Mouse (Mus musculus): Measurements from ENCODE around the gene Prdm10. TPM values are rescaled to one million over a fixed set of nuclear protein-coding genes. Genes with fewer than 3 reads are reported as not detected.

Prdm10 gene
- 7.7 and 8.6 TPM in 2 replicates for polyA plus RNA-seq (2015; fragmentation: Nextera tagmentation; extraction: Ambion mirVana)

DNA sequence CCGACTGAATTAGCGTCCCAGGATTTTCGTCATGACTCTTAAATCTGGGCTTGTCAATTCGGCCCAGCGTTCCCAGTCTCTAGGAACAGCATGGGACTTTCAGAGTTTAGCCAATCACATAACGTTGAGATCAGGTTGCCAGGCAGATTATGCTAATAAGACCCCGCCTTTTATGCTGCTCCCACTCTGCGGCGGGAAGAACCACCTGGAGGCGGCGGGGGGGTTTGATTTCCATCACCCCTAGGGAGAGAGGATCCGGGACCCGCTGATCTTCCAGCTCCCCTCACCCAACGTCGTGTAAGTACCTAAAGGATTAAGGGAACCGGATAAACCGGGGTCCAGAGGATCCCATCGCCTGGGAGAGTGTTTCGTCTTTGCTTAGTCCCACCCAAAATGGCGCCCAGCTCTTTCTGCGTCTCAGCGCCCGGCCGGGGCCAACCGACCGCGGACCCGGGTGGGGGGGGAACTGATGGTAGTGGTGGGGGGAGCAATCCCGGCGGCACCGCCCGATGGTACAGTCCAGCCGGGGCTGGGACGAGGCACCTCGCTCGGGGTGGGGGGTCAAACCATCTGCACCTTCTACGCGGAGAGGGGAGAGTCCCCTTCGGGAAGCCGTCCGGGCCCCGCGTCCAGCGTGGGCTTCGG, at the start of gene Prdm10:
Gene Prdm10, plus strand, starts transcription at position 173 of the 645 bp plus-strand sequence.
- H3K27me3 ChIP-seq = no peaks in the 10 kb centered on the region
- H3K4me3 ChIP-seq = peak within 1 kb of the TSS; percentile 84
- ATAC-seq (ENCODE audit: low FRiP score, low read depth) = peak; percentile 95
- peak within 1 kb of the TSS; percentile 100 for H3K27ac ChIP-seq (replicated peaks)
- peak within 1 kb of the TSS; percentile 84 for H3K4me2 ChIP-seq
- H3K9ac ChIP-seq = peak within 1 kb of the TSS; percentile 98
- 0% methylated on average over 44 of the region's 45 CpGs for WGBS
- H3K9me3 ChIP-seq = no peaks in the 10 kb centered on the region
- H3K4me1 ChIP-seq (replicated peaks) = peaks cover 23% of the 10 kb centered on the region
- no peaks in the 10 kb centered on the region for H3K36me3 ChIP-seq

- 60% methylated on average over 4 of the region's 4 CpGs for WGBS
- Histone ChIP-seq H3K4me1 (replicated peaks) (peaks cover 15% of the 10 kb centered on the region; the same call in 1 of the 2 replicates), H3K36me3 (no peaks in the 10 kb centered on the region), H3K27ac (replicated peaks) (no peak overlapping the region), H3K9ac (no peak overlapping the region), H3K9me3 (no peaks in the 10 kb centered on the region), H3K4me3 (no peak overlapping the region), H3K4me2 (no peak overlapping the region), H3K27me3 (no peaks in the 10 kb centered on the region)
- no peak for ATAC-seq (ENCODE audit: low FRiP score, low read depth)
Measured at GRCm38 (mm10) chr9:31235030-31235429, 45.3 kb upstream of the Prdm10 start.

- H3K27ac ChIP-seq (replicated peaks) = no peak overlapping the region
- no peak overlapping the region for H3K4me2 ChIP-seq
- no peak for ATAC-seq (ENCODE audit: low FRiP score, low read depth)
- WGBS = 83% methylated on average over 9 of the region's 9 CpGs
- H3K36me3 ChIP-seq = no peaks in the 10 kb centered on the region
- H3K4me1 ChIP-seq (replicated peaks) = peaks cover 15% of the 10 kb centered on the region; the same call in 1 of the 2 replicates
- no peaks in the 10 kb centered on the region for H3K27me3 ChIP-seq
- H3K9me3 ChIP-seq = no peaks in the 10 kb centered on the region
- no peak overlapping the region for H3K4me3 ChIP-seq
- no peak overlapping the region for H3K9ac ChIP-seq
Measured at GRCm38 (mm10) chr9:31235489-31235888, 44.8 kb upstream of the Prdm10 start.

- H3K4me2 ChIP-seq = no peak overlapping the region
- no peaks in the 10 kb centered on the region for H3K9me3 ChIP-seq
- H3K27me3 ChIP-seq = no peaks in the 10 kb centered on the region
- no peak for ATAC-seq (ENCODE audit: low FRiP score, low read depth)
- no peak overlapping the region for H3K9ac ChIP-seq
- H3K27ac ChIP-seq (replicated peaks) = no peak overlapping the region
- WGBS = 79% methylated on average over 5 of the region's 5 CpGs
- no peak overlapping the region for H3K4me3 ChIP-seq
- peaks cover 15% of the 10 kb centered on the region; the same call in 1 of the 2 replicates for H3K4me1 ChIP-seq (replicated peaks)
- H3K36me3 ChIP-seq = no peaks in the 10 kb centered on the region
Measured at GRCm38 (mm10) chr9:31236079-31236478, 44.3 kb upstream of the Prdm10 start.

- no peaks in the 10 kb centered on the region for H3K36me3 ChIP-seq
- 82% methylated on average over 2 of the region's 2 CpGs for WGBS
Measured at GRCm38 (mm10) chr9:31238526-31238925, 41.8 kb upstream of the Prdm10 start.

DNA sequence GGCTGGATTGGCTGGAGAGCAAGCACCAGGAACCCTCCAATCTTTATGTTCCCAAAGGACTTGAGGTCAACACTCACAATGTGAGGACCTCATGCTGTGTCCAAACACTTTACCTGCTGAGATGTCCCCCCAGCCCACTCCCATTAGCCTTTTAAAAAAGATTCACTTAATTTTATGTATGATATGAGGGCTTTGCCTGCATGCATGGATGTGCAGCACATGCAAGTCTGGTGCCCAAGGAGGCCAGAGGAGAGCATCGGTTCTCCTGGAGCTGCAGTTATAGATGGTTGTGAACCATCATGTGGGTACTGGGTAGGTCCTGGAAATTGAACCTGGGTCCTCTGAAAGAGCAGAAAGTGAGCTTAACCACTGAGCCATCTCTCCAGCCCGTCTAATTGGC, 40.8 kb upstream of the Prdm10 start:
- no peak overlapping the region for H3K27ac ChIP-seq (replicated peaks)
- H3K36me3 ChIP-seq = no peaks in the 10 kb centered on the region
- WGBS = 90% methylated on average over 2 of the region's 2 CpGs
- 0 out of 2 replicates have a peak, but pooled peaks cover 5% of the 10 kb centered on the region for H3K4me1 ChIP-seq (replicated peaks)
- ATAC-seq (ENCODE audit: low FRiP score, low read depth) = no peak
- H3K4me2 ChIP-seq = no peak overlapping the region
- H3K27me3 ChIP-seq = no peaks in the 10 kb centered on the region
- no peak overlapping the region for H3K4me3 ChIP-seq
- no peak overlapping the region for H3K9ac ChIP-seq
- no peaks in the 10 kb centered on the region for H3K9me3 ChIP-seq

More at GRCm38 (mm10) chr9:31238526-31238925, 41.8 kb upstream of the Prdm10 start:
- H3K27me3 ChIP-seq = no peaks in the 10 kb centered on the region
- H3K9ac ChIP-seq = no peak overlapping the region
- H3K4me1 ChIP-seq (replicated peaks) = 0 out of 2 replicates have a peak, but pooled peaks cover 5% of the 10 kb centered on the region
- H3K4me3 ChIP-seq = no peak overlapping the region
- no peaks in the 10 kb centered on the region for H3K9me3 ChIP-seq
- H3K27ac ChIP-seq (replicated peaks) = no peak overlapping the region
- ATAC-seq (ENCODE audit: low FRiP score, low read depth) = no peak
- H3K4me2 ChIP-seq = no peak overlapping the region

GRCm38 (mm10) chr9:31240522-31241207, 39.7 kb upstream of the Prdm10 start:
- ATAC-seq (ENCODE audit: low FRiP score, low read depth) = no peak
- Histone ChIP-seq H3K9me3 (no peaks in the 10 kb centered on the region), H3K27me3 (no peaks in the 10 kb centered on the region), H3K9ac (no peak overlapping the region), H3K27ac (replicated peaks) (no peak overlapping the region), H3K4me3 (no peak overlapping the region), H3K4me2 (no peak overlapping the region), H3K36me3 (no peaks in the 10 kb centered on the region), H3K4me1 (replicated peaks) (no peaks in the 10 kb centered on the region)
- 87% methylated on average over 8 of the region's 8 CpGs for WGBS

GRCm38 (mm10) chr9:31241208-31241699, 39.1 kb upstream of the Prdm10 start:
- H3K9ac ChIP-seq = no peak overlapping the region
- no peaks in the 10 kb centered on the region for H3K27me3 ChIP-seq
- H3K4me3 ChIP-seq = no peak overlapping the region
- H3K36me3 ChIP-seq = no peaks in the 10 kb centered on the region
- H3K27ac ChIP-seq (replicated peaks) = no peak overlapping the region
- H3K9me3 ChIP-seq = no peaks in the 10 kb centered on the region
- WGBS = 86% methylated on average over 7 of the region's 7 CpGs
- H3K4me1 ChIP-seq (replicated peaks) = no peaks in the 10 kb centered on the region
- no peak for ATAC-seq (ENCODE audit: low FRiP score, low read depth)
- no peak overlapping the region for H3K4me2 ChIP-seq

GRCm38 (mm10) chr9:31243306-31243938, 36.9 kb upstream of the Prdm10 start:
- H3K9me3 ChIP-seq = no peaks in the 10 kb centered on the region
- H3K27ac ChIP-seq (replicated peaks) = no peak overlapping the region
- no peaks in the 10 kb centered on the region for H3K36me3 ChIP-seq
- no peaks in the 10 kb centered on the region for H3K27me3 ChIP-seq
- no peak overlapping the region for H3K9ac ChIP-seq
- no peaks in the 10 kb centered on the region for H3K4me1 ChIP-seq (replicated peaks)
- H3K4me3 ChIP-seq = no peak overlapping the region
- H3K4me2 ChIP-seq = no peak overlapping the region
- ATAC-seq (ENCODE audit: low FRiP score, low read depth) = no peak
- WGBS = 77% methylated on average over 18 of the region's 18 CpGs

- H3K27ac ChIP-seq (replicated peaks) = no peak overlapping the region
- no peak overlapping the region for H3K4me3 ChIP-seq
- H3K9me3 ChIP-seq = no peaks in the 10 kb centered on the region
- ATAC-seq (ENCODE audit: low FRiP score, low read depth) = no peak
- no peak overlapping the region for H3K9ac ChIP-seq
- H3K27me3 ChIP-seq = no peaks in the 10 kb centered on the region
- H3K36me3 ChIP-seq = no peaks in the 10 kb centered on the region
- H3K4me1 ChIP-seq (replicated peaks) = no peaks in the 10 kb centered on the region
- WGBS = 66% methylated on average over 5 of the region's 5 CpGs
- no peak overlapping the region for H3K4me2 ChIP-seq
Measured at GRCm38 (mm10) chr9:31243939-31244333, 36.4 kb upstream of the Prdm10 start.

GRCm38 (mm10) chr9:31245006-31245405, 35.3 kb upstream of the Prdm10 start:
- H3K9ac ChIP-seq = no peak overlapping the region
- H3K4me3 ChIP-seq = no peak overlapping the region
- WGBS = 91% methylated on average over 6 of the region's 6 CpGs
- no peaks in the 10 kb centered on the region for H3K36me3 ChIP-seq
- H3K27ac ChIP-seq (replicated peaks) = no peak overlapping the region
- H3K4me1 ChIP-seq (replicated peaks) = no peaks in the 10 kb centered on the region
- H3K9me3 ChIP-seq = no peaks in the 10 kb centered on the region
- H3K27me3 ChIP-seq = no peaks in the 10 kb centered on the region
- no peak overlapping the region for H3K4me2 ChIP-seq
- no peak for ATAC-seq (ENCODE audit: low FRiP score, low read depth)

GRCm38 (mm10) chr9:31246421-31246820, 33.9 kb upstream of the Prdm10 start:
- H3K36me3 ChIP-seq = no peaks in the 10 kb centered on the region

More at GRCm38 (mm10) chr9:31246421-31246820, 33.9 kb upstream of the Prdm10 start:
- Histone ChIP-seq H3K9me3 (no peaks in the 10 kb centered on the region), H3K27ac (replicated peaks) (no peak overlapping the region), H3K27me3 (no peaks in the 10 kb centered on the region), H3K4me1 (replicated peaks) (no peaks in the 10 kb centered on the region), H3K4me3 (no peak overlapping the region), H3K4me2 (no peak overlapping the region), H3K9ac (no peak overlapping the region)
- ATAC-seq (ENCODE audit: low FRiP score, low read depth) = no peak
- WGBS = 46% methylated on average over 6 of the region's 6 CpGs

Measured in hindbrain, embryonic 15.5 days (tissue).